Mouse (Mus musculus): ENCODE data around the gene Zfp821.
"Not testable (repeated sequence)": the region's sequence is repeated elsewhere in the genome, so short reads cannot be mapped to it uniquely, and the experiment has no call there.

The Zfp821 gene

GRCm38 (mm10) chr8:109712521-109712920 is 7.2 kb downstream of the Zfp821 start:
- no peak for DNase-seq (ENCODE audit: extremely low spot score, low read depth, low spot score)

GRCm38 (mm10) chr8:109714961-109715360 is 9.6 kb downstream of the Zfp821 start:
- DNase-seq (ENCODE audit: extremely low spot score, low read depth, low spot score), result no peak

DNA sequence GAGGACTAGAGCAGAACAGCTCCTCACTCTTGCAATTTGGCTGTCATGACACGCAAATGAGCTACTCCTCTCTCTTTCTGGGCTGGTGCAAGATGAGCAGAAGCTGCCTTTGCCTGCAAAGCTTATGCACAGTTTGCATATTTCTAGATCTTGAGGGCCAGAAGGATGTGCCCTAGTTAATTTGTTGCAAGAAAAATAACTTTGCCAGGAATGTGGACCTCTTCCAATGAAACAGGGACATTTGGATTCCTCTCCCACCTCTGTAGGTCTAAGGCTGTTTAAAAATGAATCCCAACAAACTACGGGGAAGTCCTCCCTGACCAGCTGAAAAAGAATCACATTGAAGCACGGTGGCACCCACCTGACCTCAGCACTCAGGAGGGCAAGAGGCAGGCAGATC is 19.8 kb downstream of the Zfp821 start:
- no peak for DNase-seq (ENCODE audit: extremely low spot score, low read depth, low spot score)

- no peak for DNase-seq (ENCODE audit: extremely low spot score, low read depth, low spot score)
These were observed 25.7 kb downstream of the Zfp821 start for GRCm38 (mm10) chr8:109731012-109731411.

GRCm38 (mm10) chr8:109734018-109734417 is 28.7 kb downstream of the Zfp821 start:
- DNase-seq (ENCODE audit: extremely low spot score, low read depth, low spot score), result no peak

DNA sequence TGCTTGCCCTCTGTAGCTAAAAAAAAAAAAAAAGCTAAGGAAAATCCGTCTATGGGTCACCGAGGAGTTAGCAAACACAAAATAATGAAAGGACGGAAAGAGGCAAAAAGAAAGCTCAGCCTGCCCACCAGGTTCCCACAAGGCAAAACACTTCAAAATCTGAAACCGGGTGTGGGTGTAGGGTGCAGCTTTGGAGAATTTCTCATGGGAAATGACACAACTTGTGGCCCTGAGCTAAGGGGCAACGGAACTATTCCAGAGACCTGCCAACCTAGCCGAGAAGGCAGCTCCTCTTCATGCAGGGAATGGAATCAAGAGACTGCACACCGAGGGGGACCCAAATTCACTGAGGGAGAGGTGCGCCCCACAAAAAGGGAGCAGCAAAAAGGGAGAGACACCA is 31.5 kb downstream of the Zfp821 start:
- no peak for DNase-seq (ENCODE audit: extremely low spot score, low read depth, low spot score)

DNA sequence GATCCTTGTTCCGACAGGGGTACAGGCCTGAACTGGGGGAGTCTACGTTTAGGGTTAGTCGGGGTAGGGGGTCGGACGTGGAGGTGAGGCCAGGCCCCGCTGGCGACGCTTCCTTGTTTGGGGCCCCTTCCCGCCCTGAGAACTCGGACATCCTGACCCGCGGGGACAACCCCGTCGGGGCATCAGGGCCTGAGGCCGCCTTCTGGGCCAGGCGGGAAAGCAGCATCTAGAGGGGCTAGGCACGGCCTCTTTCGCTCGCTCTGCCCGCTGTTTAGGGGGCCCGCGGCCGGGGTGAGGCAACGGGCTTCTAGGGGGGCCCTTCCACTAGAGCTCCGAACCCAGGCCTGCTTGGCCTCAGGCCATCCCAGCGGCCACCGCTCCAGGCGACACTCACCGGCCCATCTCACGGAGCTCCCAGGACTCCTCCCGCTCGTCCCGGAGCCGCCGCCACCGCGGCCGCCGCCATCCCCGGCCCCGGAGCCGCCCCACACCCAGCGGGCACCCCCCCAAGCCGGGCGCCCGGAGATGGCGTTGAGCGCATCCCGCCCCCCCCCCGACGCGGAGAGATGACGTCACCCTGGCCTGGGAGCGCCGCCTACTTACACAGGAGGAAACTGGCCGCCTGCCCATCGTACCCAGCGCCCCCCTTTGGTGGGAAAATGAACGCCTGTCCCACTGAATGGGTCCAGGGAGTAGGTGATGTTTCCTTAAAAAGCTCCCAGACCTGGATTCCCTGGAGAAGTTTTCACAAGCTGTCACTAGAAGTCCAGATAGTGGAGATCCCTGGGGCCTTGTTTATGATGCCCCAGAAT is 32.1 kb downstream of the Zfp821 start, which contains the start of gene Atxn1l:
Gene Atxn1l (minus strand): TSS at position 503 of the 812 bp plus-strand sequence.
- peak; percentile 78 for DNase-seq (ENCODE audit: extremely low spot score, low read depth, low spot score)

- peak; percentile 3 for DNase-seq (ENCODE audit: extremely low spot score, low read depth, low spot score)
These were observed 32.7 kb downstream of the Zfp821 start for GRCm38 (mm10) chr8:109738049-109738380.

DNA sequence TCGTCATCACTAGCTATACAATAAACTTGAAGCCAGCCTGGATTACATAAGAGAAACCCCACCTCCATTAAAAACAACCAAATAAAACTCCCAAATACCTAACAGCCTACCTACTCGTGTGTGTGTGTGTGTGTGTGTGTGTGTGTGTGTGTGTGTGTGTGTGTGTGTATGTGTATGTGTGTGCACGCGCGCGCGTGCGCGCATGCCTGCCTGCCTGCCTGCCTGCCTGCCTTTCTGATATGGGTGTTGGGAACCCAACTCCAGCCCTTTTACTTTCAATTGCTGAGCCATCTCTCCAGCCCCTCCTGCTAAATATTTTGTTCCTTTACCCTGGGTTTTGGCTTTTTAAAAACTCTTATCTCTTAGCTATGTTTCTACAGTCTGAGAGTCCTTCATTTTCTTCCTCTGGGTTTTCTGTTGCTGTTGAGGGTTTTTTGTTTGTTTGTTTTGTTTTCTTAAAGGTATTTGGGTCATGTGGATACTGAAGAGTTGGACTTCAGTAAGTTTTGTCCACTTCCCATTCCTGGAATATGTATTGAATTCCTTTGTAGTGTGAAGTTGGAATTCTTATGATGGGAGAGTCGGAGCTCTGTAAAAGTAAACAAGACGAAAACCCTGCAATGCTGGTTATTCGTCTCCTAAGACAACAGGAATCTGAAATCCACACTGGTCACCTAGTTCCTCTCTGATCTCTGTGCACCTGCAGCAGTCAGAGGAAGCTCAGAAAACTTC is 42.3 kb downstream of the Zfp821 start:
- DNase-seq (ENCODE audit: extremely low spot score, low read depth, low spot score), result no peak

DNA sequence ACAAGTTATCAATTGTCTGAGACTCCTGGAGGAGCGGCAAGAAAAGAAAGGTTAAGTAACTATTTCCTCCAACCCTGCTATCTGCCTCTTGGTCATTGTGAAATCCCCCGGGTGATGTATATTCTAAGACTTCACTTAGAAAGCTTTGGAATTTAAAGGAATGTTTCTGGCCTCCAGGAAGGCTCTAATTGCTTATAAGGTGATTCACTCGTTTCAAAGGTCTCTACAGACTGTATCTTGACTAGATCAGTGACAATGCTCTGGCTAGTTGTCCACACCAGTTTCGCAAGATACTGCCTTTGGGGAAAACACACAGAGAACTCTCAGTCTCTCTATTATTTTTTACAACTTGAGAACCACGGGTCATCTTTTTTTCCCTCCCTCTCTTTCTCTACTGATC is 44.9 kb downstream of the Zfp821 start:
- DNase-seq (ENCODE audit: extremely low spot score, low read depth, low spot score), result no peak

DNA sequence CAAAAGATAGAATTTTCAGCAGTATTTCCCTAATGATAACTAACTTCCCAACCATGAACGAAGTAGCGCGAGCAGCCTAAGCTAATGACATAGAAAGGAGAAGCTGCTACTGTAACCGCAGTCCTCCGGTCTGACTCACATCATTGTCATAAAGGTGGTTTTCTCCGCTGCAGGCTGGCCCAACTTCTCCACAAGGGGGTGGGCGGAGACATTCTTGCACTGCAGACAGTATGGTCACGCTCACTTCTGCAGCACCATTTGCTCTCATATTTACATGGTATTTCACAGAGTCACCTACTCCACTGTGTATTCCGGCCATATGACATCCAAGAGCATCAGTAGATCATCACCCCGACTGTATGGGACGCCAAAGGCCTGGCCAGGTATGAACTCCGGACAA is 45.4 kb downstream of the Zfp821 start:
- no peak for DNase-seq (ENCODE audit: extremely low spot score, low read depth, low spot score)

GRCm38 (mm10) chr8:109751731-109752485 is 46.6 kb downstream of the Zfp821 start:
- no peak for DNase-seq (ENCODE audit: extremely low spot score, low read depth, low spot score)

- no peak for DNase-seq (ENCODE audit: extremely low spot score, low read depth, low spot score)
These were observed 49.4 kb downstream of the Zfp821 start for GRCm38 (mm10) chr8:109754696-109755095.

- DNase-seq (ENCODE audit: extremely low spot score, low read depth, low spot score), result not testable (repeated sequence)
These were observed 50.2 kb downstream of the Zfp821 start for GRCm38 (mm10) chr8:109755554-109755953.

DNA sequence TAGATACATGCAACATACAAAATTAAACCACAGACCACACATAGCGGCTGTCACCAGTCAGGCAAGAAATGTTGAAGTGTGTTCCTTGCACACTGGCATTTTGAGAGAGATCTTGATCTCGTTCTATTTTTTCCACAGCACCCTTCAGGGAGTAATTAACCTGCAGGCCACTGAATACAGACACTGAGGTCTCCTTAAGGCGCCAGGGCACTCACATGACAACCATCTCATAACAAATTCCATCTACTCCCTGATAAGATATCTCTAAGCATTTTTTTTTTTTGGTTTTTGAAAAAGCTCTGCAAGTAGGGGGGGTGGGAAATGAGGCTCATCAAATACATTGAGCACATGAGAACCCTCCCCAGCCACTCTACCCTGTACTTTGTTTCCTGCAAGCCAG is 51.5 kb downstream of the Zfp821 start:
- no peak for DNase-seq (ENCODE audit: extremely low spot score, low read depth, low spot score)

DNA sequence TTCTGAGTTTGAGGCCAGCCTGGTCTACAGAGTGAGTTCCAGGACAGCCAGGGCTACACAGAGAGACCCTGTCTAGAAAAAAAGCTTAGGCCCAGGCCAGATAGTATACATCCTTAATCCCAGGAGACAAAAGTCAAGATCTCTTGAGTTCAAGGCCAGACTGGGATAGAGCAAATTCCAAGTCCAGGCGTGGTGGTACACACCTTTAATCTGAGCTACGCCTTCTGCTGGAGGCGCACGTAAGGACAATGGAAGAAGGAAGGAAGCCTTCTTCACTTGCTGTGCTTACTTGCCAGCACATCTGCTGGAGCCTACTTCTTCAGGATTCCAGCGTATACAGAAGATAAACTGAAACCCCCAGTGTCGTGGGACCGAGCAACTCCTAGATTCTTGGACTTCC is 54.1 kb downstream of the Zfp821 start:
- no peak for DNase-seq (ENCODE audit: extremely low spot score, low read depth, low spot score)

DNA sequence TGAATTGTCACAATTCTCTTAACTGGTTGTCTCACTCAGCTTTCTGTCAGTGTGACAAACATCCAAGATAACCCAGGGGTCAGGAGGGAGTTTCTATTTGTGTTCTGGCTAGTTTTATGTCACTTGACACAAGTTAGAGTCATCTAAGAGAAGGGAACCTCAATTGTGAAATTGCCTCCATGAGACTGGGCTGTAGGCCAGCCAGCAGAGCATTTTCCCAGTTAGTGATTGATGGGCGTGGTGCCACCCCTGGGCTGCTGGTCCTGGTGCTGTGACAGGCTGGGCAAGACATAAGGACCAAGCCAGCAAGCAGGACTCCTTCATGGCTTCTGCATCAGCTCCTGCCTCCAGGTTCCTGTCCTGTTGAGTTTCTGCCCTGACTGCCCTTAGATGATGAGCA is 54.9 kb downstream of the Zfp821 start:
- no peak for DNase-seq (ENCODE audit: extremely low spot score, low read depth, low spot score)

DNA sequence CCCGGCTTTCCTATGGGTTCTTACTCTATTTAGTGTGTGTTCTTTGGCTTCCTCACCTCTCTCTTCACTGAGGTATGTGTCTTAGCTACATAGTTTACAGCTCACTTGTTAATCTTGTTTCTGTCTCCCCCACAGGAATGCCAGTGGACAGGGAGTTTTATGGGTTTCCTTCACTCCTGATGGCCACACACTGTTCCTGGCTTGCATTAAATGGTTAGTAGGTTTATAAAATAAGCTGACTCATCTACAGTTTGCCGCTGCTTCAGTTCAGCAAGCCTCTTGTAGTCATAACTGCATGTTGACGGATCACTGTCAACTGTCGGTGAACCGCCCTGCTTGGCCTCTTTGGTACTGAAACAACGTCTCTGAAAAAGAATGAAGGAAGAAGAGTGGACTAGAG is 58.7 kb downstream of the Zfp821 start:
- DNase-seq (ENCODE audit: extremely low spot score, low read depth, low spot score), result no peak

GRCm38 (mm10) chr8:109766081-109766480 is 60.7 kb downstream of the Zfp821 start:
- DNase-seq (ENCODE audit: extremely low spot score, low read depth, low spot score), result no peak

DNA sequence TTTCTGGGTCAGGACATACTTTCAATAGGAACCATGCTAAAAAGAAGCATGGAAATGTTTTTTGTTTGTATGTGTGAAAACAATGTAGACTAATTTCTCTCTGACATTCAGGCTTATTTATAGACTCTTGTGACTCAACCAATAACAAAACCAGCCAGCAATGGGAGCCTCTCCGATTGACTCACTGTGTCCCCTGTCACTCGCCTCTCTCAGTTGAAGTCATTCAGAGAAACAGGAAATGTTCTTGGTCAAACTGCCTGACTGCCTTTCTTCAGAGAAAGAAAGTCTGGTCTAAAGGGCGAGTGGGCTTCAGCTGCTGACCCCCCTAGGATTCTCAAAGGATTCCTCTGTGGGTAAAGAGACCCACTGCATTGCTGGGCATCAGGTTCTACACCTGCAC is 67.8 kb downstream of the Zfp821 start:
- no peak for DNase-seq (ENCODE audit: extremely low spot score, low read depth, low spot score)
